Mouse (Mus musculus) heart, embryonic 15.5 days (tissue): ENCODE data around the gene Slc43a1. TPM values are rescaled to one million over a fixed set of nuclear protein-coding genes. Genes with fewer than 3 reads are reported as not detected.

ENCODE experiments used
- ATAC-seq: fragments of 200-750 bp; cut with Nextera tagmentation; replicated peaks from 2 replicates; pipeline ENCODE4 v1.8.0; 2017; ENCODE audit warnings: low read depth, moderate TSS enrichment; ENCODE audit not compliant: insufficient number of reproducible peaks, insufficient read depth, low FRiP score
- H3K27ac ChIP-seq: fragments of 300-500 bp; sonication (generic); 2 replicates; pipeline ENCODE4 v1.5.1; 2015; ENCODE audit warnings: mild to moderate bottlenecking, inconsistent platforms
- H3K27me3 ChIP-seq: fragments of 300-500 bp; sonication (generic); 2 replicates; pipeline ENCODE4 v1.6.1; 2015; ENCODE audit warnings: inconsistent platforms
- H3K36me3 ChIP-seq: fragments of 300-500 bp; sonication (generic); 2 replicates; pipeline ENCODE4 v1.6.1; 2015; ENCODE audit warnings: mild to moderate bottlenecking, inconsistent platforms
- H3K4me1 ChIP-seq: fragments of 300-500 bp; sonication (generic); replicated peaks from 2 replicates; pipeline ENCODE4 v1.6.1; 2015; ENCODE audit warnings: inconsistent platforms
- H3K4me2 ChIP-seq: fragments of 300-500 bp; sonication (generic); 2 replicates; pipeline ENCODE4 v1.6.1; 2015; ENCODE audit warnings: inconsistent platforms, mild to moderate bottlenecking, moderate library complexity
- H3K4me3 ChIP-seq: fragments of 300-500 bp; sonication (generic); 2 replicates; pipeline ENCODE4 v1.5.1; 2015; ENCODE audit warnings: mild to moderate bottlenecking, inconsistent platforms
- H3K9ac ChIP-seq: fragments of 300-500 bp; sonication (generic); 2 replicates; pipeline ENCODE4 v1.6.1; 2015; ENCODE audit warnings: mild to moderate bottlenecking, inconsistent platforms
- H3K9me3 ChIP-seq: fragments of 300-500 bp; sonication (generic); replicated peaks from 2 replicates; pipeline ENCODE4 v1.6.1; 2016; ENCODE audit warnings: inconsistent platforms
- WGBS: fragments of 180-500 bp; shearing (Covaris S2); methylation state at CpG from one replicate; pipeline ENCODE4 v1.1.7; 2015; ENCODE audit warnings: mixed read lengths; 5-methylcytosine and 5-hydroxymethylcytosine counted together
- polyA plus RNA-seq: library from polyadenylated mRNA; unstranded; fragments of >200 nt; fragmentation: Nextera tagmentation; extraction: Ambion mirVana; gene quantifications from 2 replicates; pipeline ENCODE4 v1.2.1, GENCODE M21; 2015

The Slc43a1 gene
- polyA plus RNA-seq, 1 experiment from 2014 or later: 8.6 TPM

- 58% methylated on average over 7 of the region's 7 CpGs for WGBS
- no peaks in the 10 kb centered on the region for H3K9me3 ChIP-seq
- H3K27ac ChIP-seq: no peak overlapping the region
- H3K4me3 ChIP-seq: peak overlapping the region; percentile 14; the same call in 1 of the 2 replicates
- no peak overlapping the region for H3K9ac ChIP-seq
- peaks cover 23% of the 10 kb centered on the region for H3K4me1 ChIP-seq
- ATAC-seq: no peak
- no peaks in the 10 kb centered on the region for H3K27me3 ChIP-seq
- 0 out of 2 replicates have a peak, but pooled peaks cover 2% of the 10 kb centered on the region for H3K36me3 ChIP-seq
- H3K4me2 ChIP-seq: peak overlapping the region; percentile 51
Observed at GRCm38 (mm10) chr2:84850407-84851129, 11.9 kb downstream of the Slc43a1 start.

- H3K4me2 ChIP-seq: peak overlapping the region; percentile 51
- peaks cover 19% of the 10 kb centered on the region for H3K4me1 ChIP-seq
- H3K4me3 ChIP-seq: peak overlapping the region; percentile 14; the same call in 1 of the 2 replicates
- WGBS: 37% methylated on average over 23 of the region's 23 CpGs
- no peaks in the 10 kb centered on the region for H3K27me3 ChIP-seq
- 0 out of 2 replicates have a peak, but pooled peaks cover 4% of the 10 kb centered on the region for H3K36me3 ChIP-seq
- no peak overlapping the region for H3K27ac ChIP-seq
- no peak overlapping the region for H3K9ac ChIP-seq
- H3K9me3 ChIP-seq: no peaks in the 10 kb centered on the region
- ATAC-seq: peak; percentile 76; the same call in 1 of the 2 replicates
Observed at GRCm38 (mm10) chr2:84851130-84852040, 12.7 kb downstream of the Slc43a1 start.

- peaks cover 7% of the 10 kb centered on the region for H3K4me1 ChIP-seq
- no peak overlapping the region for H3K9ac ChIP-seq
- H3K27me3 ChIP-seq: no peaks in the 10 kb centered on the region
- peaks cover 17% of the 10 kb centered on the region for H3K36me3 ChIP-seq
- 54% methylated on average over 2 of the region's 2 CpGs for WGBS
- no peaks in the 10 kb centered on the region for H3K9me3 ChIP-seq
- H3K4me2 ChIP-seq: no peak overlapping the region
- ATAC-seq: no peak
- no peak overlapping the region for H3K4me3 ChIP-seq
- H3K27ac ChIP-seq: no peak overlapping the region
Observed at GRCm38 (mm10) chr2:84855732-84856131, 17.1 kb downstream of the Slc43a1 start.

GRCm38 (mm10) chr2:84858551-84858950, 19.9 kb downstream of the Slc43a1 start:
- Histone ChIP-seq H3K4me1 (no peaks in the 10 kb centered on the region), H3K4me2 (no peak overlapping the region), H3K27ac (no peak overlapping the region), H3K36me3 (peaks cover 19% of the 10 kb centered on the region), H3K4me3 (no peak overlapping the region), H3K27me3 (no peaks in the 10 kb centered on the region), H3K9me3 (no peaks in the 10 kb centered on the region), H3K9ac (no peak overlapping the region)
- WGBS: 83% methylated on average over 1 of the region's 1 CpGs
- no peak for ATAC-seq

- H3K9ac ChIP-seq: no peak overlapping the region
- no peak for ATAC-seq
- H3K27me3 ChIP-seq: peaks cover 5% of the 10 kb centered on the region
- no peak overlapping the region for H3K4me2 ChIP-seq
- H3K4me1 ChIP-seq: no peaks in the 10 kb centered on the region
- H3K36me3 ChIP-seq: peaks cover 19% of the 10 kb centered on the region
- H3K9me3 ChIP-seq: no peaks in the 10 kb centered on the region
- no peak overlapping the region for H3K4me3 ChIP-seq
- WGBS: 87% methylated on average over 7 of the region's 7 CpGs
- no peak overlapping the region for H3K27ac ChIP-seq
Observed at GRCm38 (mm10) chr2:84859991-84860780, 21.5 kb downstream of the Slc43a1 start.

- peaks cover 10% of the 10 kb centered on the region for H3K4me1 ChIP-seq
- H3K27ac ChIP-seq: no peak overlapping the region
- ATAC-seq: no peak
- no peak overlapping the region for H3K9ac ChIP-seq
- H3K4me3 ChIP-seq: no peak overlapping the region
- no peak overlapping the region for H3K4me2 ChIP-seq
- peaks cover 16% of the 10 kb centered on the region for H3K36me3 ChIP-seq
- 70% methylated on average over 3 of the region's 3 CpGs for WGBS
- no peaks in the 10 kb centered on the region for H3K9me3 ChIP-seq
- H3K27me3 ChIP-seq: peaks cover 17% of the 10 kb centered on the region
Observed at GRCm38 (mm10) chr2:84861430-84861829, 22.8 kb downstream of the Slc43a1 start.

- Histone ChIP-seq H3K9ac (no peak overlapping the region), H3K4me1 (peaks cover 10% of the 10 kb centered on the region), H3K27ac (no peak overlapping the region), H3K27me3 (peaks cover 25% of the 10 kb centered on the region), H3K4me3 (no peak overlapping the region), H3K36me3 (peaks cover 14% of the 10 kb centered on the region), H3K4me2 (no peak overlapping the region), H3K9me3 (no peaks in the 10 kb centered on the region)
- WGBS: 71% methylated on average over 3 of the region's 3 CpGs
- no peak for ATAC-seq
Observed at GRCm38 (mm10) chr2:84862231-84862630, 23.6 kb downstream of the Slc43a1 start.

GRCm38 (mm10) chr2:84865616-84866571, 27.2 kb downstream of the Slc43a1 start:
- Histone ChIP-seq H3K4me1 (peaks cover 10% of the 10 kb centered on the region), H3K27ac (no peak overlapping the region), H3K27me3 (peaks cover 58% of the 10 kb centered on the region), H3K9ac (peak overlapping the region; percentile 25; the same call in 1 of the 2 replicates), H3K4me2 (peak overlapping the region; percentile 67), H3K36me3 (0 out of 2 replicates have a peak, but pooled peaks cover 1% of the 10 kb centered on the region), H3K4me3 (peak overlapping the region; percentile 43), H3K9me3 (no peaks in the 10 kb centered on the region)
- WGBS: 2% methylated on average over 47 of the region's 47 CpGs
- no peak for ATAC-seq

DNA sequence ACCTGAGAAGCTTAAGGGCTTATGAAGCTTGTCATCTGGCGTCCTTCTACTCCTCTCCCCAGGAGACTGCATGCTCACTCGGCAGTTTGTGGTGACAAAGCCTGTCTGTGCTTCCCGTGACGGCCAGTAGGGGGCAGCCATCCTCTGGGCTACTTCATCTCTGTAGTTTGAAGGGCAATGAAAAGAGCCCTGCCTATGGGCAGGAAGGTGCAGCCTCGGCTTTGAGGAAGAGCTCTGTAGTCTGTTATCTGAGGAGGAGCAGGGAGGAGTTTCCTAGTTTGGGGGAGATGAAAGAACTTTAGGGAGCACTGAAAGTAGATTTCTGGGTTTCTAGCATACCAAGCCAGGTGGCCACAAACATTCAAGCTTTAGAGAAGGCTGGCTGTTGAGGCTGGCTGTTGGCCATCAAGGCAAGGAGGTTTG, 29.9 kb downstream of the Slc43a1 start:
- WGBS: 5% methylated on average over 5 of the region's 5 CpGs
- H3K4me1 ChIP-seq: peaks cover 21% of the 10 kb centered on the region
- no peak overlapping the region for H3K9ac ChIP-seq
- no peak overlapping the region for H3K4me2 ChIP-seq
- H3K9me3 ChIP-seq: no peaks in the 10 kb centered on the region
- no peak for ATAC-seq
- peaks cover 84% of the 10 kb centered on the region for H3K27me3 ChIP-seq
- H3K36me3 ChIP-seq: no peaks in the 10 kb centered on the region
- no peak overlapping the region for H3K27ac ChIP-seq
- H3K4me3 ChIP-seq: no peak overlapping the region

DNA sequence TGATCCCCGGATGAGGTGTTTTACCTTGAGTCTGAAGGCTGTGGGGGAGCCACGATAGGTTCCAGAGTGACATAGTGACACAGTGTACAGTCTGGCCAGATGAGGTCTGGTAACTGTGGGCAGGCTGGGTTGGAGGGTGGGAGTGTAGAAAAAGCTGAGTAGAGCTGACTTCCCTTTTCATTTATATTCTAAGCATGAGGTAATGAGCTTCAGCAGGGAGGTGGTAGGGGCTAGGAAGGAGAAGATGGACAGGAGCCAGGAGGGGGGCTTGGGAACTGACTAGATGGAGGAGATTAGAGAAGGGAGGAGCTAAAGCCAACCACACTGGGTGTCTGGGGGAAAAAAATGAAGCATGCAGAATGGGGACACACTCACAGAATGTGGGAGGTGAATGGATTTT, 30.3 kb downstream of the Slc43a1 start:
- H3K9ac ChIP-seq: no peak overlapping the region
- no peaks in the 10 kb centered on the region for H3K36me3 ChIP-seq
- no peak overlapping the region for H3K27ac ChIP-seq
- no peak for ATAC-seq
- no peaks in the 10 kb centered on the region for H3K9me3 ChIP-seq
- H3K27me3 ChIP-seq: peaks cover 88% of the 10 kb centered on the region
- H3K4me2 ChIP-seq: no peak overlapping the region
- H3K4me1 ChIP-seq: peaks cover 21% of the 10 kb centered on the region
- WGBS: 51% methylated on average over 2 of the region's 2 CpGs
- no peak overlapping the region for H3K4me3 ChIP-seq
